Mouse (Mus musculus) neural tube, embryonic 11.5 days (tissue): ENCODE data around the gene Llgl1. TPM values are rescaled to one million over a fixed set of nuclear protein-coding genes. Genes with fewer than 3 reads are reported as not detected.

ENCODE experiments used
- ATAC-seq: fragments of 200-750 bp; cut with Nextera tagmentation; 2 replicates; pipeline ENCODE4 v1.8.0; 2017; ENCODE audit warnings: moderate number of reproducible peaks, mild to moderate bottlenecking, moderate TSS enrichment, moderate library complexity; ENCODE audit not compliant: insufficient read depth, low FRiP score, low TSS enrichment
- DNase-seq: peaks from one replicate; pipeline ENCODE4 v3.0.0-alpha.2; 2015; ENCODE audit warnings: low spot score
- H3K27ac ChIP-seq: fragments of 300-500 bp; sonication (generic); 2 replicates; pipeline ENCODE4 v1.5.1; 2014; ENCODE audit warnings: low read depth, mild to moderate bottlenecking, low read length
- H3K27me3 ChIP-seq: fragments of 300-500 bp; sonication (generic); 2 replicates; pipeline ENCODE4 v1.6.1; 2014; ENCODE audit warnings: mild to moderate bottlenecking, low read length, mixed read lengths; ENCODE audit not compliant: control insufficient read depth, insufficient read depth
- H3K36me3 ChIP-seq: fragments of 300-500 bp; sonication (generic); 2 replicates; pipeline ENCODE4 v1.6.1; 2014; ENCODE audit warnings: mild to moderate bottlenecking, low read length, moderate library complexity, mixed read lengths; ENCODE audit not compliant: control insufficient read depth, insufficient read depth
- H3K4me1 ChIP-seq: fragments of 300-500 bp; sonication (generic); 2 replicates; pipeline ENCODE4 v1.6.1; 2014; ENCODE audit warnings: low read length, mixed read lengths; ENCODE audit not compliant: control insufficient read depth, insufficient read depth
- H3K4me2 ChIP-seq: fragments of 300-500 bp; sonication (generic); 2 replicates; pipeline ENCODE4 v1.6.1; 2014; ENCODE audit warnings: low read depth, mild to moderate bottlenecking, moderate library complexity
- H3K4me3 ChIP-seq: fragments of 300-500 bp; sonication (generic); 2 replicates; pipeline ENCODE4 v1.5.1; 2014; ENCODE audit warnings: low read depth, low read length
- H3K9ac ChIP-seq: fragments of 300-500 bp; sonication (generic); 2 replicates; pipeline ENCODE4 v1.6.1; 2014; ENCODE audit warnings: mild to moderate bottlenecking, low read length
- H3K9me3 ChIP-seq: fragments of 300-500 bp; sonication (generic); 2 replicates; pipeline ENCODE4 v1.6.1; 2016; ENCODE audit warnings: low read length; ENCODE audit not compliant: control insufficient read depth
- WGBS: fragments of 180-500 bp; shearing (Covaris S2); extraction: QIAGEN DNeasy Blood & Tissue Kit; methylation state at CpG from one replicate; pipeline ENCODE4 v1.1.7; 2014; 5-methylcytosine and 5-hydroxymethylcytosine counted together
- polyA plus RNA-seq: library from polyadenylated mRNA; unstranded; fragments of >200 nt; fragmentation: Nextera tagmentation; extraction: Ambion mirVana; gene quantifications from 2 replicates; pipeline ENCODE4 v1.2.1, GENCODE M21; 2014

Gene Llgl1
- polyA plus RNA-seq, 1 experiment from 2014 or later = 111 TPM

DNA sequence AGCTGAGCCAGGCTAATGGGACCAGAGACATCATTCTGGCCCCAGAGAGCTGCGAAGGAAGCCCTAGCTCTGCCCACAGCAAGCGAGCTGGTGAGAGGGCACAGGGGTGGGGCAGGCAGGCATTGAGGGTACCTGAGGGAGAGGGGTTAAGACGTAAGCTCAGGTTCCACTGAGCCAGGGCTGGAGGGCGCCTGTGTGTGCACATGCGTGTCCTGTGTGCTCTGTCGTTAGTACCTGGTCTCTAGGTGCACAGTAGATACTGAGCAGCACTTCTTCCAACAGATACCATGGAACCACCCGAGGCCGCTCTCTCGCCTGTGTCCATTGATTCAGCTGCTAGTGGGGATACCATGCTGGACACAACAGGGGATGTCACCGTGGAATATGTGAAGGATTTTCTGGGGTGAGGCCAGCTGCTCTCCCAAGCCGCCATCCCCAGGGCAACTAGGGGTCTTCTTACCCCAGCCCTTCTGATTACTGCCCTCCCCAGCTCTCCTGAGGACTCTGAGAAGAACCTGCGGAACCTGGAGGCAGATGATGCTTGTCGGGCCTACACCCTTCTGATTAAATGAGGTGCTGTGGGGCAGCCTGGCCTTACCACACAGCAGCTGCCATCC lies 13.2 kb downstream of the Llgl1 start:
- no peak overlapping the region for H3K4me2 ChIP-seq
- H3K4me1 ChIP-seq = no peaks in the 10 kb centered on the region
- no peak overlapping the region for H3K4me3 ChIP-seq
- no peak overlapping the region for H3K9ac ChIP-seq
- no peak overlapping the region for H3K27ac ChIP-seq
- 94% methylated on average over 13 of the region's 13 CpGs for WGBS
- H3K36me3 ChIP-seq = peaks cover 61% of the 10 kb centered on the region
- no peaks in the 10 kb centered on the region for H3K27me3 ChIP-seq
- no peak for DNase-seq
- no peaks in the 10 kb centered on the region for H3K9me3 ChIP-seq
- no peak for ATAC-seq

- no peaks in the 10 kb centered on the region for H3K27me3 ChIP-seq
- 85% methylated on average over 5 of the region's 5 CpGs for WGBS
- H3K36me3 ChIP-seq = peaks cover 56% of the 10 kb centered on the region
- H3K9me3 ChIP-seq = no peaks in the 10 kb centered on the region
- no peak overlapping the region for H3K4me2 ChIP-seq
- no peaks in the 10 kb centered on the region for H3K4me1 ChIP-seq
- H3K9ac ChIP-seq = no peak overlapping the region
- ATAC-seq (no peak), DNase-seq (no peak)
- H3K4me3 ChIP-seq = no peak overlapping the region
- no peak overlapping the region for H3K27ac ChIP-seq
Measured at GRCm38 (mm10) chr11:60715833-60716232, 16.3 kb downstream of the Llgl1 start.

GRCm38 (mm10) chr11:60719263-60719662 lies 19.7 kb downstream of the Llgl1 start:
- Histone ChIP-seq H3K36me3 (peaks cover 43% of the 10 kb centered on the region), H3K4me1 (no peaks in the 10 kb centered on the region), H3K9ac (no peak overlapping the region), H3K9me3 (no peaks in the 10 kb centered on the region), H3K4me2 (no peak overlapping the region), H3K27me3 (no peaks in the 10 kb centered on the region), H3K27ac (no peak overlapping the region), H3K4me3 (no peak overlapping the region)
- no peak for ATAC-seq
- no peak for DNase-seq
- WGBS = 88% methylated on average over 5 of the region's 5 CpGs

DNA sequence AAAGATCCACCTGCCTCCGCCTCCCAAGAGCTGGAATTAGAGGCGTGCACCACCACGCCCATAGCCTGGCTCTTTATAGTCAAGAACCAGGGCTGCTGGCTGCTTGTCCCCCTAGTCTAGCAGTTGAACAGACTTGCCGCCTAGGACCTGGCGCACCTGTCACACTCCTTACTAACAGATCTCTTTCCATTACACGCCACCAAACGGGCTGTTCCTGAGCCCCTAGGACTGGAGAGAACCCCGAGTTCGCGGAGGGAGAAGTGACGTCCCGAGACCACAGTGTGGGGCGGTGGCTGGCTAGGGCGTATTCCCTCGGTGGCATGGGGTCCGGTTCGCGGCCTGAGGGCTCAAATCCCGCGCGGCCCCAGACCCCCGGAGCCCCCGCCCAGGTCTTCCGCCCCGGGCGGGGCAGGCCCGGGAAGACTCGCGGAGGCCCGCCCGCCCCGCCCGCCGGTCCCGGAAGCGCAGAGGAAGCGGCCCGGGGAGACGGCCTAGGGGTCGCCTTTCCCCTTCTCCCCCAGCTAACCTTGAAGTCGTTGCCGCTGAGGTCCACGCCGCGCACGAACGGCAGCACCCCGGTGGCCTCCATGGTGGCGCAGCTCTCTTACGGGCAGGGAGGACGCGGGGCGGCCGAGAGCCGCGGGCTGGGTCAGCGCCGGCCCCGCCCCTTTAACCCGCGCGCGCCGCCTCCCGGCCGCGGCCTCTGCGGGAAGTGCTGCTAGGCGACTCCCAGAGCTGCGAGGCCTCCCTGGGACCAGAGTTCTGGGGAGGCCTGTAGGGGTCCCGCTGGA lies 27.3 kb downstream of the Llgl1 start, which contains the start of gene Flii:
TSS of gene Flii (minus strand) at position 663 of the 791 bp plus-strand sequence.
- ATAC-seq (peak; percentile 76), DNase-seq (peak; percentile 88)
- H3K9me3 ChIP-seq = no peaks in the 10 kb centered on the region
- under 1% methylated on average over 70 of the region's 71 CpGs for WGBS
- peaks cover 4% of the 10 kb centered on the region; the same call in 1 of the 2 replicates for H3K4me1 ChIP-seq
- peak within 1 kb of the TSS; percentile 30 for H3K27ac ChIP-seq
- H3K9ac ChIP-seq = peak within 1 kb of the TSS; percentile 73
- peak within 1 kb of the TSS; percentile 67 for H3K4me3 ChIP-seq
- H3K27me3 ChIP-seq = no peaks in the 10 kb centered on the region
- H3K36me3 ChIP-seq = peaks cover 11% of the 10 kb centered on the region
- H3K4me2 ChIP-seq = peak within 1 kb of the TSS; percentile 67

DNA sequence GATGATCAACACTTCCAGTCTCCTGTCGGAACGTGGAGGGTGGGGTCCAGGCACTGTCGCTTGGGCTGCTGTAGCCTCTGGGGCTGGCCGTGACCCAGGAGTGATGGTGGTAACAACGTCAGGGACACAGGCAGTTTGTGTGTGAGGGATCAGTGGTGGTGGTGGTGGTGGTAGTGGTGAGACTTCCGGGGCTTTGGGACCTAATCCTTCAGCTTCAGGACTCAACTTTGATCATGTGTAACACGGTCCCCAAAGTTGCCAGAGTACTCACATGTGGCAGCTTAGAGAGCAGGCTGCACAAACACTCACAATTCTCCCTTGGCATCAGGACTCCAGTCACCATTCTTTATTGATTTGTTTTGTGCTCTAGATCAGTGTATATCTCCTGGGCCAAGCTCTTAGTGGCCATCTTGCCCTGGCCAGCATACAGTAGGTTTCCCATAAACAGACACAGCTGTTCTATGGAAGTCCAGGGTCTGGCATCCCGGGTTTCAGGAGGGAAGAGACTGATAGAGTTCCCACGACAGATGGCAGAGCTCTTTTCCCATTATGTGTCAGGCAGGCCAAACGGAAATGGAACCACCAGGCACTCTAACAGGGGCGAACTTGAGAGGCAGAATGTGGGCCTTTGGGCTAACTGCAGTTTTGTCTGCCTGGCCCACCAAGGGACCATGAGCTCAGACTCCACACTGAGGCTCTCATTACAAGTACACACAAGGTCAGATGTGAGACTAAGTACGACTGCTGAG lies 28.0 kb downstream of the Llgl1 start:
- no peaks in the 10 kb centered on the region for H3K9me3 ChIP-seq
- ATAC-seq (peak; percentile 54), DNase-seq (no peak)
- peaks cover 6% of the 10 kb centered on the region for H3K36me3 ChIP-seq
- H3K27me3 ChIP-seq = no peaks in the 10 kb centered on the region
- peak overlapping the region; percentile 67 for H3K4me3 ChIP-seq
- peaks cover 4% of the 10 kb centered on the region; the same call in 1 of the 2 replicates for H3K4me1 ChIP-seq
- WGBS = 6% methylated on average over 12 of the region's 12 CpGs
- H3K27ac ChIP-seq = peak overlapping the region; percentile 30
- peak overlapping the region; percentile 67 for H3K4me2 ChIP-seq
- peak overlapping the region; percentile 73 for H3K9ac ChIP-seq

DNA sequence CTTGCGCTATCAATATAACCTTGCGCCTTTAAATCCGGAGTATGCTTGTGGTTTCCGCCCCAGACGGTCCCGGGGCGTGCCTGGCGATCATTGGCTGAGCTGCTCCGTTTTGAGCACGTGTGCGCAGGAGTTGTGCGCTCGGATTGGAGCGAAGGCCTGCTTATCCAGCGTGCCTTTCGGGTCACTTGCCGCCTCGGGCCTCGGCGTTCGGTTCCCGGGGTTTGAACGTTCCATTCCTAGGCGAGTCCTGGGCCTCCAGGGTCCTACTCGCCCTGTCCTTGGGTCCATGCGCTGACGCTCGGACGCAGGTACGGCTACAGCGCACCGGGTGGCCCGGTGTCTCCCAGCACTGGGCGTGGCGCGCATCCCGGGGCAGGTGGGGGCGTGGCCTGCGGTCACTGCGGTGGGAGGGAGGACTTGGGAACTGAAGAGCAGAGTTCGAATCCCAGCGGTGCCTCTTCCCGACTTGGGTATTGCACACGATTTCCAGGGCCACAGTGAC lies 28.8 kb downstream of the Llgl1 start, which contains the start of gene Mief2:
TSS of gene Mief2 (plus strand) at position 139 of the 502 bp plus-strand sequence.
- no peaks in the 10 kb centered on the region for H3K9me3 ChIP-seq
- under 1% methylated on average over 44 of the region's 44 CpGs for WGBS
- peak within 1 kb of the TSS; percentile 67 for H3K4me3 ChIP-seq
- H3K9ac ChIP-seq = peak within 1 kb of the TSS; percentile 73
- peaks cover 6% of the 10 kb centered on the region for H3K36me3 ChIP-seq
- H3K27me3 ChIP-seq = no peaks in the 10 kb centered on the region
- H3K4me2 ChIP-seq = peak within 1 kb of the TSS; percentile 67
- H3K27ac ChIP-seq = peak within 1 kb of the TSS; percentile 54
- ATAC-seq (peak; percentile 87), DNase-seq (peak; percentile 94)
- peaks cover 4% of the 10 kb centered on the region; the same call in 1 of the 2 replicates for H3K4me1 ChIP-seq

DNA sequence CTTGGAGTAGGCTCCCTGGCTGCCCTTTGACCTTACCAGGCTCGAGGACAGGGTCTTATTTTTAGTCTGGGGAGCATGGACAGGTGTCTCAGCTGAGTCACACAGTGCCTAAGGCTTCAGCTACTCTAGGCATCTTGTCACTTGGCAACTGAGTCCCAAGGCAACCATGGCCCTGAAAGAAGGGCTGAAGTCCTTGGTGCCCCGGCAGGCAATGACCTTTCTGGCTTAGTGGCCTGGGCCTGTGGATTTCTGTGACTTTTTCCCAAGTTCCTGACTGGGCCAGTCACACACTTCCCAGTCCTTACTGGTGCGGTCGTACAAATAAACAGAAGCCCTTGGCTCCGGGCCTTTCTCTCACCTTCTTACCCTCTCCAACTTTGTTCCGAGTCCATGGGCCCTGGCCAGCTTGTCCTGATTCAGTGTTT lies 29.7 kb downstream of the Llgl1 start:
- 84% methylated on average over 6 of the region's 6 CpGs for WGBS
- H3K27me3 ChIP-seq = no peaks in the 10 kb centered on the region
- no peak for DNase-seq
- H3K4me3 ChIP-seq = peak overlapping the region; percentile 67; the same call in 1 of the 2 replicates
- H3K9ac ChIP-seq = no peak overlapping the region
- ATAC-seq = no peak
- no peak overlapping the region for H3K27ac ChIP-seq
- H3K9me3 ChIP-seq = no peaks in the 10 kb centered on the region
- H3K4me2 ChIP-seq = peak overlapping the region; percentile 67
- H3K4me1 ChIP-seq = peaks cover 4% of the 10 kb centered on the region; the same call in 1 of the 2 replicates
- peaks cover 4% of the 10 kb centered on the region for H3K36me3 ChIP-seq

DNA sequence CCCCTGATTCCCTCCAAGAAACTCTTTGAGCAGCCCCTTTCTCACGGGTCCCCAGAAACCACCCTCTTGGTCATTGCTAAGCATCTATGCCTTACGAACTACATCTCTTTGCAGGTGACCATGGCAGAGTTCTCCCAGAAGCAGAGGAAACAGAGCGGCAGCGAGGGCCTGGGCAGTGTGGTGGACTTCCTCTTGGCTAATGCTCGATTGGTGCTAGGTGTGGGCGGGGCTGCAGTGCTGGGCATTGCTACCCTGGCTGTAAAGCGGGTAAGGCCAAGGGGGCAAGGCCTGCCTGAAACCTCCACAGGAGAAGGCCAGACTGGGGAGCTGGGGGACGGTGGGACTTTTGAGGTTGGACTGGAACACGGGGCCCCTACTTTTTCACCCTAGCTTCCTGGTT lies 30.6 kb downstream of the Llgl1 start:
- H3K4me1 ChIP-seq = peaks cover 4% of the 10 kb centered on the region; the same call in 1 of the 2 replicates
- H3K4me3 ChIP-seq = no peak overlapping the region
- H3K27me3 ChIP-seq = no peaks in the 10 kb centered on the region
- H3K9ac ChIP-seq = no peak overlapping the region
- H3K36me3 ChIP-seq = peaks cover 2% of the 10 kb centered on the region; the same call in 1 of the 2 replicates
- 80% methylated on average over 9 of the region's 9 CpGs for WGBS
- no peaks in the 10 kb centered on the region for H3K9me3 ChIP-seq
- H3K4me2 ChIP-seq = no peak overlapping the region
- ATAC-seq = no peak
- H3K27ac ChIP-seq = no peak overlapping the region
- DNase-seq = no peak
